Mouse (Mus musculus): ENCODE measurements at regions not wholly inside any gene's neighbourhood (a gene's known extent, or its start where the extent isn't known, plus 50 kb on each side); places are given as distances from the start of the nearest gene placed in this dataset.

- DNase-seq (ENCODE audit: low read depth, low spot score) = no peak
Measured at GRCm38 (mm10) chr4:73051511-73051910, 199.1 kb upstream of the Aldoart1 start.

GRCm38 (mm10) chr4:73047804-73048203 is 195.4 kb upstream of the Aldoart1 start:
- DNase-seq (ENCODE audit: low read depth, low spot score) = no peak

GRCm38 (mm10) chr4:73044356-73044755 is 191.9 kb upstream of the Aldoart1 start:
- no peak for DNase-seq (ENCODE audit: low read depth, low spot score)

GRCm38 (mm10) chr4:73042672-73043071 is 190.2 kb upstream of the Aldoart1 start:
- DNase-seq (ENCODE audit: low read depth, low spot score) = peak; percentile 58

- DNase-seq (ENCODE audit: low read depth, low spot score) = no peak
Measured at GRCm38 (mm10) chr4:73041486-73041885, 189.1 kb upstream of the Aldoart1 start.

GRCm38 (mm10) chr4:72997686-72998085 is 145.3 kb upstream of the Aldoart1 start:
- no peak for DNase-seq (ENCODE audit: low read depth, low spot score)

GRCm38 (mm10) chr4:72996102-72996501 is 143.7 kb upstream of the Aldoart1 start:
- DNase-seq (ENCODE audit: low read depth, low spot score) = no peak

GRCm38 (mm10) chr4:72946369-72946981 is 94.0 kb upstream of the Aldoart1 start:
- DNase-seq (ENCODE audit: low read depth, low spot score) = no peak

- DNase-seq (ENCODE audit: low read depth, low spot score) = no peak
Measured at GRCm38 (mm10) chr4:72923396-72923795, 71.0 kb upstream of the Aldoart1 start.

- DNase-seq (ENCODE audit: low read depth, low spot score) = no peak
Measured at GRCm38 (mm10) chr4:72914991-72915390, 62.6 kb upstream of the Aldoart1 start.
